Mouse (Mus musculus) hindbrain, postnatal 0 days (tissue): ENCODE data around the gene Hcn4. TPM values are rescaled to one million over a fixed set of nuclear protein-coding genes. Genes with fewer than 3 reads are reported as not detected.
A peak's percentile ranks its signal among the peaks of the same experiment; 100 is the strongest.

ENCODE experiments used
- ATAC-seq: fragments of 200-750 bp; cut with Nextera tagmentation; 2 replicates; pipeline ENCODE4 v1.8.0; 2017; ENCODE audit warnings: mild to moderate bottlenecking, moderate TSS enrichment, moderate library complexity
- DNase-seq: peaks from one replicate; pipeline ENCODE4 v3.0.0-alpha.2; 2015; ENCODE audit warnings: low spot score
- H3K27ac ChIP-seq: fragments of 300-500 bp; sonication (generic); 2 replicates; pipeline ENCODE4 v1.5.1; 2014; ENCODE audit warnings: mild to moderate bottlenecking
- H3K27me3 ChIP-seq: fragments of 300-500 bp; sonication (generic); 2 replicates; pipeline ENCODE4 v1.6.1; 2014; ENCODE audit warnings: low read length, mixed read lengths; ENCODE audit not compliant: insufficient read depth
- H3K36me3 ChIP-seq: fragments of 300-500 bp; sonication (generic); 2 replicates; pipeline ENCODE4 v1.6.1; 2014; ENCODE audit warnings: low read length, mixed read lengths; ENCODE audit not compliant: insufficient read depth
- H3K4me1 ChIP-seq: fragments of 300-500 bp; sonication (generic); 2 replicates; pipeline ENCODE4 v1.6.1; 2014; ENCODE audit warnings: antibody characterized with exemption, low read length, mixed read lengths; ENCODE audit not compliant: insufficient read depth
- H3K4me2 ChIP-seq: fragments of 300-500 bp; sonication (generic); 2 replicates; pipeline ENCODE4 v1.6.1; 2014; ENCODE audit warnings: low read depth, mild to moderate bottlenecking, low read length, moderate library complexity, mixed read lengths
- H3K4me3 ChIP-seq: fragments of 300-500 bp; sonication (generic); 2 replicates; pipeline ENCODE4 v1.5.1; 2014; ENCODE audit warnings: low read length
- H3K9ac ChIP-seq: fragments of 300-500 bp; sonication (generic); replicated peaks from 2 replicates; pipeline ENCODE4 v1.6.1; 2014; ENCODE audit warnings: mild to moderate bottlenecking, low read length, moderate library complexity, mixed read lengths
- H3K9me3 ChIP-seq: fragments of 300-500 bp; sonication (generic); 2 replicates; pipeline ENCODE4 v1.6.1; 2016; ENCODE audit warnings: low read length, mixed read lengths
- CTCF ChIP-seq: IDR thresholded peaks from 2 replicates; pipeline ENCODE4 v1.5.1; 2016; ENCODE audit warnings: antibody characterized with exemption, control low read depth, low read depth
- WGBS: fragments of 180-500 bp; shearing (Covaris S2); extraction: QIAGEN DNeasy Blood & Tissue Kit; methylation state at CpG from one replicate; pipeline ENCODE4 v1.1.7; 2014; 5-methylcytosine and 5-hydroxymethylcytosine counted together
- polyA plus RNA-seq: library from polyadenylated mRNA; unstranded; fragments of >200 nt; fragmentation: Nextera tagmentation; extraction: Ambion mirVana; gene quantifications from 2 replicates; pipeline ENCODE4 v1.2.1, GENCODE M21; 2015
- total RNA-seq: library from RNA; depleted of rRNA; stranded (reverse); fragments of >200 nt; gene quantifications from 2 replicates; pipeline ENCODE4 v1.2.3, GENCODE M21; 2014

The Hcn4 gene
- total and polyA plus RNA-seq, 2 experiments from 2014 or later: 3.5 to 33.6 TPM

GRCm38 (mm10) chr9:58863826-58864225 lies 40.6 kb downstream of the Hcn4 start:
- no peak overlapping the region for H3K4me2 ChIP-seq
- no peaks in the 10 kb centered on the region for H3K36me3 ChIP-seq
- peak; percentile 62 for DNase-seq
- peak; percentile 72 for ATAC-seq
- H3K9ac ChIP-seq: no peak overlapping the region
- 12% methylated on average over 7 of the region's 7 CpGs for WGBS
- no peak overlapping the region for H3K4me3 ChIP-seq
- H3K27me3 ChIP-seq: no peaks in the 10 kb centered on the region
- peaks cover 3% of the 10 kb centered on the region; the same call in 1 of the 2 replicates for H3K4me1 ChIP-seq
- H3K9me3 ChIP-seq: no peaks in the 10 kb centered on the region
- 0 out of 2 replicates have a peak overlapping the region, but pooled peaks have one; percentile 3 for H3K27ac ChIP-seq
- peak; percentile 45; the same call in 1 of the 2 replicates for TF ChIP-seq CTCF

DNA sequence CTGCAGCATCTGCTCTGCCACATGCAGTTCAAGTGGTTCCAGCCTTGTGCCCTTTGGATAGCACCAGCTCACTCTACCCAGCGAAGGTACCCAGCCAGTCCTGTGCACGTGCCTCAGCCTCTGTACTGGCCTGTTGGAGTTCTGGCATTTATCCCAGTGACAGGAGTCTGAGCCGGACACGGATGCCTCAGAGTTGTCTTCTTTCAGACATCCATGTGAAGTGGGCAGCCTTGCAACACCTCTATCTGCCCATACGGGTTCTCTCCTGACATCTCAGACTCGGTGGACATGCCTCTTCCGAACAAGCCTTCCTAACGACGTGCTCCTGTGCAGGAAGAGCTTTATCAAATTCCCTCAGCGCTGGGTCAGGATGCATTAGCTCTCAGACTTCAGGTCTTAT lies 47.9 kb downstream of the Hcn4 start:
- ATAC-seq (no peak), DNase-seq (no peak)
- WGBS: 71% methylated on average over 10 of the region's 10 CpGs
- peaks cover 14% of the 10 kb centered on the region; the same call in 1 of the 2 replicates for H3K36me3 ChIP-seq
- TF ChIP-seq CTCF: no peak
- no peak overlapping the region for H3K4me3 ChIP-seq
- H3K27me3 ChIP-seq: no peaks in the 10 kb centered on the region
- no peaks in the 10 kb centered on the region for H3K9me3 ChIP-seq
- H3K9ac ChIP-seq: no peak overlapping the region
- no peaks in the 10 kb centered on the region for H3K4me1 ChIP-seq
- no peak overlapping the region for H3K4me2 ChIP-seq
- no peak overlapping the region for H3K27ac ChIP-seq

GRCm38 (mm10) chr9:58873541-58874324 lies 50.5 kb downstream of the Hcn4 start:
- H3K4me3 ChIP-seq: no peak overlapping the region
- peak; percentile 93 for TF ChIP-seq CTCF

DNA sequence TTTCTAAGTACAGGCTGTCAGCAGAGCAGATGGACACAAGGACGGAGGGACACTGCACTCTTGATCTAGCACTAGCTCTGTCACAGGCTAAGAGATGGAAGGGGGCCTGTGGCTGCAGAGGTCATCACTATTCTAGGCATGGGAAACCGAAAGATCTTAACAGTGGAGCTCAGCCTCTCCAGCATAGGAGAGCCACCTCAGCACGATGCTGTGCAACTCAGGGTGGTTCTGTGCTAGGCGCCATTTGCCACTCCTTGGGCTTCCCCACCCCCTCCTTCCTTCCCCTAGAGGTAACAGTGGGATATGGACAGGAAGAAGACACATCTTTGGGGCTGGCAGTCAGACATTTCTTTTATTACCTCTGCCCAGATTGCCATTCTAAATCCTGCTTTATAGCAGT lies 51.1 kb downstream of the Hcn4 start:
- H3K4me1 ChIP-seq: no peaks in the 10 kb centered on the region
- no peak for ATAC-seq
- no peak overlapping the region for H3K4me3 ChIP-seq
- DNase-seq: no peak
- H3K27ac ChIP-seq: no peak overlapping the region
- peaks cover 27% of the 10 kb centered on the region for H3K36me3 ChIP-seq
- H3K9me3 ChIP-seq: no peaks in the 10 kb centered on the region
- no peak overlapping the region for H3K4me2 ChIP-seq
- WGBS: 86% methylated on average over 4 of the region's 4 CpGs
- TF ChIP-seq CTCF: no peak
- no peak overlapping the region for H3K9ac ChIP-seq
- no peaks in the 10 kb centered on the region for H3K27me3 ChIP-seq

More at GRCm38 (mm10) chr9:58873541-58874324, 50.5 kb downstream of the Hcn4 start:
- Histone ChIP-seq H3K27ac (no peak overlapping the region), H3K4me2 (no peak overlapping the region), H3K4me1 (no peaks in the 10 kb centered on the region), H3K27me3 (no peaks in the 10 kb centered on the region), H3K9me3 (no peaks in the 10 kb centered on the region), H3K36me3 (peaks cover 27% of the 10 kb centered on the region), H3K9ac (no peak overlapping the region)
- ATAC-seq (peak; percentile 79), DNase-seq (peak; percentile 91)
- 45% methylated on average over 10 of the region's 10 CpGs for WGBS

DNA sequence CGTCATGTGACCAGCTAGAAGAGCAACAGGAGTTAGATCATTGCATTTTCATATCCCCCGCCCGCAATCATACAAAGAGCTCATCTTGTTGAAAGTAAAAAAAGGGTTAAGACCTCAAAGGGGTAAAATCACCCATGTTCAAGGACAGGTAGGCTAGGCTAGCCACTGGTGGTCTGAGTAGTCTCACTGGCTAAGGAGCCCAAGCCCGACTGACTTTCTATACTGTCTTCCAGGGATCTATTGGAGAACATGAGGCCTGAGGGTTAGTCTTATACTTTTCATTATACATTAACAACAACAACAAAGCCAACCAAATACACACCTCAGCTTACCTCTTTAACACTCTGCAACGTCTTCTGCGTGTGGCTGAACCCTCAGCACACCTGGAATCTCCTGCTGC lies 52.2 kb downstream of the Hcn4 start:
- Histone ChIP-seq H3K27ac (no peak overlapping the region), H3K9ac (no peak overlapping the region), H3K27me3 (no peaks in the 10 kb centered on the region), H3K36me3 (peaks cover 32% of the 10 kb centered on the region), H3K4me1 (no peaks in the 10 kb centered on the region), H3K4me3 (no peak overlapping the region), H3K9me3 (no peaks in the 10 kb centered on the region), H3K4me2 (no peak overlapping the region)
- ATAC-seq: no peak
- WGBS: 92% methylated on average over 6 of the region's 6 CpGs
- no peak for DNase-seq
- no peak for TF ChIP-seq CTCF

GRCm38 (mm10) chr9:58876946-58877625 lies 53.9 kb downstream of the Hcn4 start:
- WGBS: 94% methylated on average over 6 of the region's 6 CpGs
- Histone ChIP-seq H3K36me3 (peaks cover 34% of the 10 kb centered on the region), H3K27ac (no peak overlapping the region), H3K9me3 (no peaks in the 10 kb centered on the region), H3K27me3 (no peaks in the 10 kb centered on the region), H3K9ac (no peak overlapping the region), H3K4me3 (no peak overlapping the region), H3K4me2 (no peak overlapping the region), H3K4me1 (no peaks in the 10 kb centered on the region)
- no peak for TF ChIP-seq CTCF
- ATAC-seq: no peak
- no peak for DNase-seq
